Mouse (Mus musculus): ENCODE results near the gene Tmem151b.

Tmem151b gene

GRCm38 (mm10) chr17:45545278-45545961 lies 4.1 kb downstream of the Tmem151b start:
- DNase-seq (ENCODE audit: extremely low read depth, low read depth, low spot score) = no peak

GRCm38 (mm10) chr17:45544873-45545277 lies 4.6 kb downstream of the Tmem151b start:
- DNase-seq (ENCODE audit: extremely low read depth, low read depth, low spot score) = no peak

GRCm38 (mm10) chr17:45544001-45544872 lies 5.2 kb downstream of the Tmem151b start:
- DNase-seq (ENCODE audit: extremely low read depth, low read depth, low spot score) = no peak

- DNase-seq (ENCODE audit: extremely low read depth, low read depth, low spot score) = no peak
Measured at GRCm38 (mm10) chr17:45543115-45543514, 6.4 kb downstream of the Tmem151b start.

- no peak for DNase-seq (ENCODE audit: extremely low read depth, low read depth, low spot score)
Measured at GRCm38 (mm10) chr17:45542705-45543104, 6.8 kb downstream of the Tmem151b start.

GRCm38 (mm10) chr17:45542129-45542528 lies 7.3 kb downstream of the Tmem151b start:
- no peak for DNase-seq (ENCODE audit: extremely low read depth, low read depth, low spot score)

GRCm38 (mm10) chr17:45539664-45540063 lies 9.8 kb downstream of the Tmem151b start:
- DNase-seq (ENCODE audit: extremely low read depth, low read depth, low spot score) = no peak

- DNase-seq (ENCODE audit: extremely low read depth, low read depth, low spot score) = no peak
Measured at GRCm38 (mm10) chr17:45538394-45538793, 11.1 kb downstream of the Tmem151b start.

- no peak for DNase-seq (ENCODE audit: extremely low read depth, low read depth, low spot score)
Measured at GRCm38 (mm10) chr17:45536264-45536663, 13.2 kb downstream of the Tmem151b start.

- no peak for DNase-seq (ENCODE audit: extremely low read depth, low read depth, low spot score)
Measured at GRCm38 (mm10) chr17:45532896-45533295, 16.6 kb downstream of the Tmem151b start.

- DNase-seq (ENCODE audit: extremely low read depth, low read depth, low spot score) = no peak
Measured at GRCm38 (mm10) chr17:45530346-45530782, 19.1 kb downstream of the Tmem151b start.

- DNase-seq (ENCODE audit: extremely low read depth, low read depth, low spot score) = no peak
Measured at GRCm38 (mm10) chr17:45526571-45526970, 22.9 kb downstream of the Tmem151b start.

GRCm38 (mm10) chr17:45524961-45525360 lies 24.5 kb downstream of the Tmem151b start:
- no peak for DNase-seq (ENCODE audit: extremely low read depth, low read depth, low spot score)

GRCm38 (mm10) chr17:45523263-45523662 lies 26.2 kb downstream of the Tmem151b start, which contains the start of gene Tcte1:
Tcte1 (plus strand) TSS chr17:45523434.
- DNase-seq (ENCODE audit: extremely low read depth, low read depth, low spot score) = no peak

- no peak for DNase-seq (ENCODE audit: extremely low read depth, low read depth, low spot score)
Measured at GRCm38 (mm10) chr17:45520136-45520535, 29.3 kb downstream of the Tmem151b start.

- no peak for DNase-seq (ENCODE audit: extremely low read depth, low read depth, low spot score)
Measured at GRCm38 (mm10) chr17:45518766-45519475, 30.6 kb downstream of the Tmem151b start.

GRCm38 (mm10) chr17:45517549-45518215 lies 31.8 kb downstream of the Tmem151b start:
- DNase-seq (ENCODE audit: extremely low read depth, low read depth, low spot score) = no peak

GRCm38 (mm10) chr17:45517135-45517534 lies 32.3 kb downstream of the Tmem151b start:
- no peak for DNase-seq (ENCODE audit: extremely low read depth, low read depth, low spot score)

GRCm38 (mm10) chr17:45516488-45516887 lies 33.0 kb downstream of the Tmem151b start:
- DNase-seq (ENCODE audit: extremely low read depth, low read depth, low spot score) = no peak

- DNase-seq (ENCODE audit: extremely low read depth, low read depth, low spot score) = no peak
Measured at GRCm38 (mm10) chr17:45515806-45516205, 33.7 kb downstream of the Tmem151b start.

GRCm38 (mm10) chr17:45515204-45515726 lies 34.2 kb downstream of the Tmem151b start:
- DNase-seq (ENCODE audit: extremely low read depth, low read depth, low spot score) = no peak
